Mouse (Mus musculus) lung, adult 2 months (tissue): ENCODE measurements at regions not wholly inside any gene's neighbourhood (a gene's known extent, or its start where the extent isn't known, plus 50 kb on each side); places are given as distances from the start of the nearest gene placed in this dataset.

Source experiments
- DNase-seq: peaks from one replicate; pipeline ENCODE4 v3.0.0; 2022
- H3K4me1 ChIP-seq: fragments of 200-500 bp; 2 replicates; pipeline ENCODE4 v1.6.1; 2011; ENCODE audit warnings: low read length; ENCODE audit not compliant: control insufficient read depth, insufficient read depth
- H3K4me3 ChIP-seq: fragments of 200-500 bp; replicated peaks from 2 replicates; pipeline ENCODE3; 2011; ENCODE audit warnings: low read depth, mild to moderate bottlenecking, control low read depth, low read length; ENCODE audit errors: extremely low read depth
- CTCF ChIP-seq: fragments of 200-500 bp; IDR thresholded peaks from 2 replicates; pipeline ENCODE4 v1.5.1; 2011; ENCODE audit warnings: mild to moderate bottlenecking, low read length, control low read depth; ENCODE audit not compliant: insufficient read depth
- POLR2A ChIP-seq: fragments of 200-500 bp; IDR thresholded peaks from 2 replicates; pipeline ENCODE4 v1.6.1; 2011; ENCODE audit warnings: low read depth, mild to moderate bottlenecking, control low read depth, low read length, borderline replicate concordance; ENCODE audit errors: extremely low read depth
- WGBS: fragments of 180-500 bp; shearing (Covaris S2); methylation state at CpG from one replicate; pipeline ENCODE4 v1.1.7; 2018; 5-methylcytosine and 5-hydroxymethylcytosine counted together

- TF ChIP-seq CTCF: no peak
- 55% methylated on average over 3 of the region's 3 CpGs for WGBS
- H3K4me1 ChIP-seq: no peaks in the 10 kb centered on the region
- H3K4me3 ChIP-seq: no peak overlapping the region
- no peak for DNase-seq
These were observed 183.8 kb downstream of the Pdcd6ip start for GRCm38 (mm10) chr9:113524307-113524706.

DNA sequence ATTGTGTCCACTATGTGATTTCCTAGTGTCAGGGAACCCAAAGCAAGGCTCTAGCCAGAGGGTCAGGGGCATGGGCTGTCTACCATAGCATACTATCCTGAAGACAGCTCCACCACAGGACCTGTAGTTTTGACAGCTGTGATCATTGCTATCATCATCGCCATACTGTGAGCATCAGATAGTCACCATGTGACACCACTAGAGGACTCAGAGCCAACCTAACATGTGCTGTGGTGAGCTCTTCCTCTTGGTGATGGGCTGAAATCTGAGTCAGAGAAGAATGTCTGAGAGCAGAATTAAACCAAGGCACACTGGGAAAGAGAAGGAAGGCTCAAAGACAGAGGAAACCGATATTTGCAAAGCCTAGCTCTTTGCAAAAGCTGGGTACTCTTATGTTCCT is 184.9 kb downstream of the Pdcd6ip start:
- WGBS: 82% methylated on average over 2 of the region's 2 CpGs
- H3K4me1 ChIP-seq: no peaks in the 10 kb centered on the region
- no peak for DNase-seq
- no peak overlapping the region for H3K4me3 ChIP-seq
- TF ChIP-seq CTCF (no peak), POLR2A (no peak)

GRCm38 (mm10) chr9:113519727-113520126 is 188.3 kb downstream of the Pdcd6ip start:
- Histone ChIP-seq H3K4me1 (no peaks in the 10 kb centered on the region), H3K4me3 (no peak overlapping the region)
- no peak for DNase-seq
- WGBS: 71% methylated on average over 10 of the region's 10 CpGs
- TF ChIP-seq CTCF (no peak), POLR2A (no peak)

GRCm38 (mm10) chr9:113518482-113518881 is 189.6 kb downstream of the Pdcd6ip start:
- no peaks in the 10 kb centered on the region for H3K4me1 ChIP-seq
- no peak overlapping the region for H3K4me3 ChIP-seq
- 49% methylated on average over 3 of the region's 3 CpGs for WGBS
- TF ChIP-seq CTCF: no peak
- TF ChIP-seq POLR2A: no peak
- DNase-seq: no peak

DNA sequence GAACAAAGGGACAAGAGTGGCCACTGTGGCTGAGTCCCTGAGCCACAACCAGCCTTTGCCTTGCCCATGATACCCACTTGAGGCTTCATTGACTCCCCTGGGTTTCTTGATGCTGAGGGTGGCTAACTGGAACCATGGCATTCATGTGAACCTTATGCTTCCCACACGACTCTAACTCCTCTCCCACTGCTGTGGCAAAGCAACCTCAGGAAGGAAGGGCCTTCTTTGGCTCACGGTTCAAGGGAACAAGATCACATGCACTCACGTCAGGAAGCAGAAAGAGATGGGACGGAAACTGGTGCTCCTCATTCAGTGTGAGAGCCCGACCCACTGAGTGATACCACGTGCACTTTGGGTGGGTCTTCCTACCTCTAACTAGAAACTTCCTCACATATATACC is 190.3 kb downstream of the Pdcd6ip start:
- TF ChIP-seq POLR2A: no peak
- no peak for TF ChIP-seq CTCF
- H3K4me3 ChIP-seq: no peak overlapping the region
- WGBS: 80% methylated on average over 6 of the region's 6 CpGs
- H3K4me1 ChIP-seq: no peaks in the 10 kb centered on the region
- no peak for DNase-seq

DNA sequence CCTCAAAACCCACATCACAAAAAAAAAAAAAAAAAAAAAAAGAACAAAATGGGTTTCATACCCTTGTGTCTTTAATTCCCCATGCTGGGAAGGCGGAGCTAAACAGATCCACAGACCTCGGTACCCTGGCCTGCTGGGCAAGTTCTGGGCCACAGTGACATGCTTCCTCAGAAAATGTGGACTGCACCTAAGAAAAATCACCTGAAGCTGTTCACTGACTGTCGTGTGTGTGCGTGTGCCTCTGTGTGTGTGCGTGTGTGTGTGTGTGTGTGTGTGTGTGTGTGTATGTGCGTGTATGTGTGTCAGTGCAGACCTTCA is 192.4 kb downstream of the Pdcd6ip start:
- TF ChIP-seq CTCF (no peak), POLR2A (no peak)
- DNase-seq: no peak
- no peak overlapping the region for H3K4me3 ChIP-seq
- WGBS: 81% methylated on average over 6 of the region's 6 CpGs
- no peaks in the 10 kb centered on the region for H3K4me1 ChIP-seq

DNA sequence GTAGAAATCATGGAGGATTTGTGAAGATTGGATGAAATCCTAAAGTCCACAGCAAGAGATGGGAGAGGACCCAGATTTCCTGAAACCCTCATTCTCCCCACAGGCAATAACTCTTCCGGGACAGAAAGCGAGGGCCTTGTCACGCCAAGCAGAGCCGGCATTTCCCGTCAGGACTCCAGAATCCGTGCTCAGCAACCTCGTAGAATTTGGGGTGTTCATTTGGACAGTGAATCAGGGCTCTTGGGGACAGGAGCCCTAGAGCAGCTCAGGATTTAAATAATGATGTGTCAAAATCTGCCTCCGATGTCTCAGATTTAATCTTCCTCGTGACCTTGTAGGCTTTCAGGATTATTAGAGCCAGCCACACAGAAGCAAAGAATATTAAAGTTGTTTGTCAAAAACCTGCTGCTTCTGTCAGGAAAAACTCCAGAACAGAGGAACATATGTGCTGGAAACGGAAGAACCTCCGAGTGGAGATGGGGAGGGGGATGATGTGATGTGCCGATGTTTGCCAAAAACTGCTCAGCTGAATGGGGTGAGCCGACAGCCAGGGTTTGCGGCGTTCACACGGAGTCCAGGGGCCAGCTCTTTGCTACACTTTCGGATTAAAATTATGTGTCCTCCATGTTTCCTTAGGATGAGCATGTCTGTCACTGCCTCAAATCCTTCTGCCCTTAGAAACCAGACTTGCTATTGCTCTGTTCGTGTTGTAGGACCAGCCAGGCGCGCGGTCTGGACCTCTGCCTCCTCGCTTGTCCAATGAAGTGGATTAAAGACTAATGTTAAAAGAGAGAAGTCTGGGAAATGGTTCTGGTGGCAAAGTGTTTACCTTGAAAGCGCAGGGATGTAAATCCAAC is 193.0 kb downstream of the Pdcd6ip start:
- WGBS: 82% methylated on average over 23 of the region's 23 CpGs
- H3K4me3 ChIP-seq: no peak overlapping the region
- TF ChIP-seq POLR2A (no peak), CTCF (no peak)
- DNase-seq: no peak
- no peaks in the 10 kb centered on the region for H3K4me1 ChIP-seq

- Histone ChIP-seq H3K4me3 (no peak overlapping the region), H3K4me1 (no peaks in the 10 kb centered on the region)
- no peak for DNase-seq
- no peak for TF ChIP-seq CTCF
- no peak for TF ChIP-seq POLR2A
- 86% methylated on average over 5 of the region's 5 CpGs for WGBS
These were observed 196.8 kb downstream of the Pdcd6ip start for GRCm38 (mm10) chr9:113511302-113511701.

DNA sequence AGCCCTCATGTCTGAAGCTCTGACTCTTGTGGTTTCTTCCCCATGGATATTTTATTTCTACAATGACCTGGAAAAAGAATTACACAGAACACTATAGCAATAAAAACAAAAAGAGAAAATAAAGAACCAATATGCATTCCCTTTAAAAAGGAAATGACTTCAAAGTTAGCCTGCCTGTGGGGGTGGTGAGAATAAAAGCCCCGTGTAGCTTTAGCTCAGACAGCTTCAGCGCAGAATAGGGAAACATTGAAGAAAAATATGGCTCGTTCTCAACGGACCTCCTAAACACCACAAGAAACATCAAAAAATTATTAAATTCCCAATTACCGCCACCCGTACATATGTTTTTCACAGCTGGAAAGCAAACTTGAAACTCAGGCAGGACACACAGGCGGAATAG is 198.7 kb downstream of the Pdcd6ip start:
- no peak for DNase-seq
- Histone ChIP-seq H3K4me1 (no peaks in the 10 kb centered on the region), H3K4me3 (no peak overlapping the region)
- TF ChIP-seq POLR2A (no peak), CTCF (no peak)
- WGBS: 88% methylated on average over 7 of the region's 7 CpGs

- Histone ChIP-seq H3K4me1 (no peaks in the 10 kb centered on the region), H3K4me3 (no peak overlapping the region)
- TF ChIP-seq POLR2A (no peak), CTCF (no peak)
- no peak for DNase-seq
- 74% methylated on average over 3 of the region's 3 CpGs for WGBS
These were observed 199.2 kb downstream of the Pdcd6ip start for GRCm38 (mm10) chr9:113508821-113509220.
